Mouse (Mus musculus): ENCODE data around the gene Arsk. TPM values are rescaled to one million over a fixed set of nuclear protein-coding genes. Genes with fewer than 3 reads are reported as not detected.

The Arsk gene
- total and polyA plus RNA-seq, 3 experiments: 2.7 to 4.3 TPM; not detected in 1

DNA sequence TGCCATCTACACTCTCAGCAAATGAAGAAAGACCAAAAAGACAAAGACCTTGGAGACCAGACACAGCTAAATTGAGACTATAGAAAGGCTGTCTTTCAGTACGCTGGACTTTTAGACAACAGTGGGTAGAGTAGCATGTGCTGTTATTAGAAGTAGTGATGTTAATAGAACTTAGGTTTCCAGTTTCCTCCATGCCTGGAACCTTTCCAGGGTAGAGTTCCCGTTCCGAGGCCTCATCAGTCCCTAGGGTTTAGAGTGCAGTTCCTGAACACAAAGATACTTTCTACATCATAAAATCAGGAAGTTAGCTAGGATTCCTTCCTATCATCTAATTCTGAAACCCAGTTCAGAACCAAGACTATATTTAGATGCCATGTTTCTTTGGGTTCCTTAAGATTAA, 73.9 kb downstream of the Arsk start:
- peaks cover 0 to 3% of the 10 kb centered on the region in 2 experiments; a peak in 1 of 4 replicates for H3K4me1 ChIP-seq (ENCODE audit: control insufficient read depth in 1 of 2, insufficient read depth in 2 of 2, low read length in 2 of 2)
- no peak for TF ChIP-seq TAL1 (IDR thresholded peaks at IDR 0.05; ENCODE audit: low read length)
- TF ChIP-seq KAT2A (conservative IDR thresholded peaks at IDR 0.05; ENCODE audit: low read depth, low read length): no peak
- no peak for TF ChIP-seq MAFK (IDR thresholded peaks at IDR 0.05; ENCODE audit: borderline replicate concordance, low read depth, low read length)
- TF ChIP-seq GABPA (IDR thresholded peaks at IDR 0.05; ENCODE audit: low read depth, low read length): no peak
- no peak for TF ChIP-seq SIN3A (IDR thresholded peaks at IDR 0.05; ENCODE audit: low read length)
- no peak for TF ChIP-seq MEF2A (IDR thresholded peaks at IDR 0.05; ENCODE audit: extremely low read depth, insufficient replicate concordance, low read depth, low read length, poor library complexity, severe bottlenecking)
- no peak for TF ChIP-seq ETS1 (IDR thresholded peaks at IDR 0.05; ENCODE audit: low read depth, low read length)
- TF ChIP-seq E2F4 (IDR thresholded peaks at IDR 0.05; ENCODE audit: borderline replicate concordance, low read depth, low read length): no peak
- no peak for TF ChIP-seq HCFC1 (IDR thresholded peaks at IDR 0.05; ENCODE audit: low read depth, low read length)
- no peak for TF ChIP-seq USF2 (IDR thresholded peaks at IDR 0.05; ENCODE audit: borderline replicate concordance in 1 of 2, insufficient read depth in 1 of 2, low read depth in 1 of 2, low read length in 2 of 2)
- H3K9me3 ChIP-seq (replicated peaks; ENCODE audit: insufficient read depth, low read length): no peaks in the 10 kb centered on the region
- no peak for DNase-seq (ENCODE audit: low read depth, low spot score)
- H3K79me2 ChIP-seq (ENCODE audit: control insufficient read depth, insufficient read depth, low read length, poor library complexity): no peaks in the 10 kb centered on the region
- peaks cover 0 to 2% of the 10 kb centered on the region in 2 experiments; a peak in 1 of 4 replicates for H3K36me3 ChIP-seq (ENCODE audit: control insufficient read depth in 1 of 2, insufficient read depth in 2 of 2, low read length in 2 of 2)
- no peaks in the 10 kb centered on the region for H3K27me3 ChIP-seq (ENCODE audit: control insufficient read depth in 1 of 2, insufficient read depth in 2 of 2, low read length in 2 of 2)
- no peak overlapping the region for H3K27ac ChIP-seq (ENCODE audit: control insufficient read depth, low read depth, low read length)
- no peak overlapping the region for H3K4me3 ChIP-seq (ENCODE audit: control insufficient read depth in 1 of 2, insufficient read depth in 1 of 2, low read depth in 2 of 2, low read length in 2 of 2)
- no peak overlapping the region for H3K9ac ChIP-seq (ENCODE audit: control insufficient read depth, low read depth, low read length, poor library complexity, severe bottlenecking)

DNA sequence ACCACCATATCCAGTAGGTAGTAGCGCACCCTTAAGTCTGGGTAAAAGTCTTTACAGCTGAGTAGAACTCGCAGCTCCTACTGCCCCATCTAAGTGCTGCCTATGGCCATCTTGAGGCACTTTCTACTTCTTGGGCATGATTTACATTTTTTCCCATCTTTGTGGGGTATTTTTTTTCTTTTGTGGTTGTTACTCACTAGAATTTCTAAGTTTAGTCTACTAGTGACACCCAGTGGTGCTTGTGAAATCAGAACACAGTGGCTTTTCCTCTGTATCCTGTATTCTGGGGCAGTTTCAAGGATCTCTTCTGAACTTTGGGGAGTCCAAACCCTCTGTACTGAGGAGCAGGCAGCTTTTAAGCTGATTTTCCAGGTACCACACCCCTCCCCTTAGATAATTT, 76.7 kb downstream of the Arsk start:
- Histone ChIP-seq H3K4me1 (ENCODE audit: control insufficient read depth in 1 of 2, insufficient read depth in 2 of 2, low read length in 2 of 2) (peaks cover 0 to 5% of the 10 kb centered on the region in 2 experiments; a peak in 2 of 4 replicates), H3K9ac (ENCODE audit: control insufficient read depth, low read depth, low read length, poor library complexity, severe bottlenecking) (no peak overlapping the region), H3K27me3 (ENCODE audit: control insufficient read depth in 1 of 2, insufficient read depth in 2 of 2, low read length in 2 of 2) (no peaks in the 10 kb centered on the region), H3K27ac (ENCODE audit: control insufficient read depth, low read depth, low read length) (no peak overlapping the region), H3K79me2 (ENCODE audit: control insufficient read depth, insufficient read depth, low read length, poor library complexity) (peaks cover 6% of the 10 kb centered on the region), H3K9me3 (replicated peaks; ENCODE audit: insufficient read depth, low read length) (no peaks in the 10 kb centered on the region), H3K4me3 (ENCODE audit: control insufficient read depth in 1 of 2, insufficient read depth in 1 of 2, low read depth in 2 of 2, low read length in 2 of 2) (no peak overlapping the region), H3K36me3 (ENCODE audit: control insufficient read depth in 1 of 2, insufficient read depth in 2 of 2, low read length in 2 of 2) (peaks cover 0 to 3% of the 10 kb centered on the region in 2 experiments; a peak in 2 of 4 replicates)
- TF ChIP-seq SMC3 (IDR thresholded peaks at IDR 0.05; ENCODE audit: low read depth, low read length) (peak; percentile 21; the same call in 1 of the 2 replicates), HCFC1 (IDR thresholded peaks at IDR 0.05; ENCODE audit: low read depth, low read length) (no peak), BHLHE40 (IDR thresholded peaks at IDR 0.05; ENCODE audit: borderline replicate concordance, low read depth, low read length) (no peak), RAD21 (IDR thresholded peaks at IDR 0.05; ENCODE audit: low read depth, low read length) (peak; percentile 13; the same call in 1 of the 2 replicates), CTCF (IDR thresholded peaks at IDR 0.05 in 2 of 3, conservative IDR thresholded peaks at IDR 0.05 in 1 of 3; ENCODE audit: control insufficient read depth in 1 of 3, insufficient read depth in 1 of 3, low read depth in 2 of 3, low read length in 3 of 3, poor library complexity in 1 of 3, severe bottlenecking in 1 of 3) (peak in 1 of 3 experiments; percentile 15; a peak in 1 of 6 replicates)
- no peak for DNase-seq (ENCODE audit: low read depth, low spot score)

All from MEL (cell line).